Mouse (Mus musculus): ENCODE data around the gene Ccrl2. TPM values are rescaled to one million over a fixed set of nuclear protein-coding genes. Genes with fewer than 3 reads are reported as not detected.

Gene Ccrl2
- total RNA-seq, 2 experiments from 2014 or later = 0.89 to 1.0 TPM

GRCm38 (mm10) chr9:111067052-111067451 is 9.7 kb upstream of the Ccrl2 start:
- DNase-seq (ENCODE audit: extremely low spot score in 1 of 2, low spot score in 1 of 2) = no peak

- no peak for DNase-seq (ENCODE audit: extremely low spot score in 1 of 2, low spot score in 1 of 2)
Observed at GRCm38 (mm10) chr9:111062840-111063239, 5.5 kb upstream of the Ccrl2 start.

DNA sequence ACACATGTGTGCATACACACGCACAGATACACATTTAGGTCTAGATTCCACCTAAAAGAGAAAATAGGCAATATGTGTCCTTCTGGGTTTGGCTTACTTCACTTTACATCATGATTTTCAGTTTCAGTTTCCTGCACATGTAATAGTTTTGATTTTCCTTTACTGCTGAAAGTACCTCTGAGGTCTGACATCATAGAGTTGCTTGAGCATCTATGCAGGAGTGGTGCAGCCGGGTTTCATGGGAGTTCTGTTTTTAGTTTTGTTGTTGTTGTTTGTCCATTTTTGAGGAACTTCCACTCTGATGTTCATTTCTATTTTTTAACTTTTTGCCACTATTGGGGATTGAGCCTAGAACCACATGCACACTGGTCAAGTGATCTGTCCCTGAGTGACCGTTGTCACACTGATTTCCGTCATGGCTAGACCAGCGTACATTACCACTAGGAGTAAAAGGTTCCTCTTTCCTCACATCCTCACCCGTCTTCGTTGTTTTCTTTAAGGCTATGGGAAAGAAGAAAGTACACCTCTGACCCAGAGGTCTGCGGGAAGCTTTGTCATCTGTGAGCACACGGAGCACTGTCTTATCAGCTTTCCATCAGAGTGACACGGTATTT is 1.7 kb upstream of the Ccrl2 start:
- no peak for DNase-seq (ENCODE audit: extremely low spot score in 1 of 2, low spot score in 1 of 2)

- DNase-seq (ENCODE audit: extremely low spot score in 1 of 2, low spot score in 1 of 2) = no peak
Observed at GRCm38 (mm10) chr9:111057544-111058370, 438 bp upstream of the Ccrl2 start.

- DNase-seq (ENCODE audit: extremely low spot score in 1 of 2, low spot score in 1 of 2) = no peak
Observed at GRCm38 (mm10) chr9:111056519-111056797, 861 bp downstream of the Ccrl2 start.

- no peak for DNase-seq (ENCODE audit: extremely low spot score in 1 of 2, low spot score in 1 of 2)
Observed at GRCm38 (mm10) chr9:111055800-111056518, 1.4 kb downstream of the Ccrl2 start.

- DNase-seq (ENCODE audit: extremely low spot score in 1 of 2, low spot score in 1 of 2) = no peak
Observed at GRCm38 (mm10) chr9:111054923-111055322, 2.4 kb downstream of the Ccrl2 start.

GRCm38 (mm10) chr9:111048452-111048851 is 8.9 kb downstream of the Ccrl2 start:
- no peak for DNase-seq (ENCODE audit: extremely low spot score in 1 of 2, low spot score in 1 of 2)

DNA sequence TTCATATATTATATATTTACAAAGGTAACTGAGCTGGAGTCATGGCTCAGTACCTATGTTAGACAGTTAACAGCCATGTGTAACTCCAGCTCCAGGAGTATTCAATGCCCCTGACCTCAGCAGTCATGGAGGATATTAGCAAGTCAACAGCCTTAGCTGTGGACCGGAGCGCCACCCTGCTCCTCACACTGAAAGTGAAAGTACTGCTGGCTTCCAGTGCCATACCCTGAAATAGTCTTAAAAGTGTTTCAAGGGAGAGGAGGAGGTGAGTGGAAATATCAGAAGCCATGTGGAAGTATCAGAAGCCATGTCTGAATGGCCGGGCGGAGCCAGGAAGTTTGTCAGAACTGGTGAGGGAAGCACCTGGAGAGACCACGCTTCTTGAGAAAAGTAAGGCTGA is 10.1 kb downstream of the Ccrl2 start:
- no peak for DNase-seq (ENCODE audit: extremely low spot score in 1 of 2, low spot score in 1 of 2)

DNA sequence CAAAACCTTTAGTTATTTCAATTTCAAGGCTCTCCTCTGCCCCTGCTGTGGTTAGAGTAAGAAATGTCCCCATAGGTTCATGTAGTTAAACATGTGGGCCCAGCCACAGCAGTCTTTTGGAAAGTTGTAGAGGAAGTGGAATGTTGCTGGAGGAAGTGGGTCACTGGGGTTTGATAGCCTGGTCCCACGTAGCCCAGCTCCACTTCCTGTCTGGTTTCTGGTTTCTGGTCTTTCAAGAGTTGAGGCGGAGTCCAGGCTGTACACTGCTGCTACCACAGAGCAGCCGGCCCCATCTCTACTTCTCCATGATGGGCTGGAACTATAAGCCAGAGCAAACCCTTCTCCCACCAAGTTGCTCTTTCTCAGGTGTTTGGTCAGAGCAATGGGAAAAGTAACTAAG is 11.1 kb downstream of the Ccrl2 start:
- DNase-seq (ENCODE audit: extremely low spot score in 1 of 2, low spot score in 1 of 2) = no peak

- no peak for DNase-seq (ENCODE audit: extremely low spot score in 1 of 2, low spot score in 1 of 2)
Observed at GRCm38 (mm10) chr9:111042266-111042665, 15.1 kb downstream of the Ccrl2 start.

DNA sequence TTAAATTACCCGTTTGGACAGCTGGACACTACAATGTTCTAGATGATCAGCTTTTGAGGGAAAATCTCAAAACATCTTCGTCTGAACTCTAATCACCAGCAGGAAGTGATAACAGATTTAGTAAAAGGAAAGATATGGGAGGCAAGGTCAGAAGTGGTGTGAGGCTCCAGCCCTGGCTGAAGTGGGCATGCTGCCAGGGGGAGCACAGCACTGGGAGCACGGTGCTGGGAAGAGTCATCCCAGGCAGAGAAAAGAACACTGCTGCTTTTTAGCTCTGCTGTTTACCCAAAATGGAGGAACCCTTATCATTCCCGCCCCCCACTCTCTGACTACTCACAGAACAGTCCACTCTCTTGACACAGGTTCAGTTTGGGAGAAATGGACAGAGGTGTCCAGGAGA is 17.4 kb downstream of the Ccrl2 start:
- DNase-seq (ENCODE audit: extremely low spot score in 1 of 2, low spot score in 1 of 2) = no peak

GRCm38 (mm10) chr9:111033717-111034116 is 23.6 kb downstream of the Ccrl2 start:
- DNase-seq (ENCODE audit: extremely low spot score in 1 of 2, low spot score in 1 of 2) = no peak

DNA sequence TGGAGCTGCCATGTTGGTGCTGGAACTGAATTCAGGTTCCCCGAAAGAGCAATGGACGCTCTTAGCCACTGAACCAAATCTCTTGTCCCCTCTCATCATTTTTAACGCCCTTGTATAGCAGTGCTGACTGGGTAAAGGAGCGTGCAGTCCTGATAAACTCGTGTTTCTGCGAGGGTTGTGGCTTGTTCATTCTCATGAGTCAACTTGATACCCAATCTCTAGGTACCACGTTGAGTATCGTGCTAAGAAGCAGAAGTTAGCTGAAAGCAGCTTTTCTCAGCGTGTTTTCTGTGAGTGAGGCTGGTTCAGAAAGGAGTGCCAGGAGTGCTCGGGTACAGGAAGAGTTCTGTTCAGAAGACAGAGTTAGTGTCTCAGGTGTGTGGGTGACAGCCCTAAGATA is 30.5 kb downstream of the Ccrl2 start:
- DNase-seq (ENCODE audit: extremely low spot score in 1 of 2, low spot score in 1 of 2) = no peak

- no peak for DNase-seq (ENCODE audit: extremely low spot score in 1 of 2, low spot score in 1 of 2)
Observed at GRCm38 (mm10) chr9:111019022-111019421, 38.3 kb downstream of the Ccrl2 start, which contains the start of gene Ltf. Gene Ltf, plus strand, starts transcription at chr9:111019271.

GRCm38 (mm10) chr9:111015658-111016057 is 41.7 kb downstream of the Ccrl2 start:
- DNase-seq (ENCODE audit: extremely low spot score in 1 of 2, low spot score in 1 of 2) = no peak

- DNase-seq (ENCODE audit: extremely low spot score in 1 of 2, low spot score in 1 of 2) = no peak
Observed at GRCm38 (mm10) chr9:111012041-111012440, 45.3 kb downstream of the Ccrl2 start.

- no peak for DNase-seq (ENCODE audit: extremely low spot score in 1 of 2, low spot score in 1 of 2)
Observed at GRCm38 (mm10) chr9:111011550-111011949, 45.8 kb downstream of the Ccrl2 start.

GRCm38 (mm10) chr9:111009763-111010162 is 47.6 kb downstream of the Ccrl2 start:
- no peak for DNase-seq (ENCODE audit: extremely low spot score in 1 of 2, low spot score in 1 of 2)

DNA sequence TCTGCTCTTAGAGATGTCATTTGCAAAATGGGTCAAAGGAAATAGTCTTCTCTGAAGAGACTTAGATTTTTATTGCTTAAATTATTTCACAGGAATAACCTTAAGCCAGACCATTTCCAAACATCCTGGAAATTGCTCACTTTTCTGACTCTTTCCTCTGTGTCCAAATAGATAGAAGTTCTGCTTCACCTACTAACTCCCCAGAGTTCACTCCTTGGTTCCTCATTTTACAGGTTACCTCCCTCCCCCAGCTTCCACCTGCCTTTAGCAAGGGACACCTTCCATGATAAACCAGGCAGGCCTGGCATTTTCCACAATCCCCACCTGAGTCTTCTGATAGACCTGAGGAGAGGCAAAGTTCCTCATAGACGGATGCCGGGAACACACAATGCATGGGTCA is 50.8 kb downstream of the Ccrl2 start:
- no peak for DNase-seq (ENCODE audit: extremely low spot score in 1 of 2, low spot score in 1 of 2)
